Mouse (Mus musculus): Measurements from ENCODE around the gene Plbd2.

GRCm38 (mm10) chr5:120536046-120536445 lies 32.6 kb upstream of the Plbd2 start:
- no peak for TF ChIP-seq CTCF (IDR thresholded peaks at IDR 0.05; ENCODE audit: extremely low read depth, insufficient read depth, insufficient read length, insufficient replicate concordance)
- no peak for TF ChIP-seq POLR2A (IDR thresholded peaks at IDR 0.05; ENCODE audit: low read depth, low read length)
